Mouse (Mus musculus) forebrain, embryonic 16.5 days (tissue): ENCODE data around the gene Fanca. TPM values are rescaled to one million over a fixed set of nuclear protein-coding genes. Genes with fewer than 3 reads are reported as not detected.

Experiments used
- ATAC-seq: fragments of 200-750 bp; cut with Nextera tagmentation; 2 replicates; pipeline ENCODE4 v1.8.0; 2017; ENCODE audit warnings: mild to moderate bottlenecking, moderate library complexity
- H3K27ac ChIP-seq: fragments of 300-500 bp; sonication (generic); 2 replicates; pipeline ENCODE4 v1.5.1; 2014; ENCODE audit warnings: low read length, control low read depth
- H3K27me3 ChIP-seq: fragments of 300-500 bp; sonication (generic); replicated peaks from 2 replicates; pipeline ENCODE4 v1.6.1; 2014; ENCODE audit warnings: low read length; ENCODE audit not compliant: control insufficient read depth, insufficient read depth
- H3K36me3 ChIP-seq: fragments of 300-500 bp; sonication (generic); 2 replicates; pipeline ENCODE4 v1.6.1; 2014; ENCODE audit not compliant: control insufficient read depth, insufficient read depth
- H3K4me1 ChIP-seq: fragments of 300-500 bp; sonication (generic); replicated peaks from 2 replicates; pipeline ENCODE4 v1.6.1; 2014; ENCODE audit warnings: low read length; ENCODE audit not compliant: control insufficient read depth, insufficient read depth
- H3K4me2 ChIP-seq: fragments of 300-500 bp; sonication (generic); 2 replicates; pipeline ENCODE4 v1.6.1; 2014; ENCODE audit warnings: mild to moderate bottlenecking, low read length, control low read depth
- H3K4me3 ChIP-seq: fragments of 300-500 bp; sonication (generic); replicated peaks from 2 replicates; pipeline ENCODE4 v1.5.1; 2014; ENCODE audit warnings: mild to moderate bottlenecking, low read length, control low read depth
- H3K9ac ChIP-seq: fragments of 300-500 bp; sonication (generic); replicated peaks from 2 replicates; pipeline ENCODE4 v1.6.1; 2014; ENCODE audit warnings: low read depth, low read length, control low read depth
- H3K9me3 ChIP-seq: fragments of 300-500 bp; sonication (generic); 2 replicates; pipeline ENCODE4 v1.6.1; 2016; ENCODE audit warnings: low read length; ENCODE audit not compliant: control insufficient read depth
- WGBS: fragments of 180-500 bp; shearing (Covaris S2); extraction: QIAGEN DNeasy Blood & Tissue Kit; methylation state at CpG from one replicate; pipeline ENCODE4 v1.1.7; 2014; 5-methylcytosine and 5-hydroxymethylcytosine counted together
- polyA plus RNA-seq: library from polyadenylated mRNA; unstranded; fragments of >200 nt; fragmentation: Nextera tagmentation; extraction: Ambion mirVana; gene quantifications from 2 replicates; pipeline ENCODE4 v1.2.1, GENCODE M21; 2015

The Fanca gene
- polyA plus RNA-seq, 1 experiment from 2014 or later = 14.8 TPM

DNA sequence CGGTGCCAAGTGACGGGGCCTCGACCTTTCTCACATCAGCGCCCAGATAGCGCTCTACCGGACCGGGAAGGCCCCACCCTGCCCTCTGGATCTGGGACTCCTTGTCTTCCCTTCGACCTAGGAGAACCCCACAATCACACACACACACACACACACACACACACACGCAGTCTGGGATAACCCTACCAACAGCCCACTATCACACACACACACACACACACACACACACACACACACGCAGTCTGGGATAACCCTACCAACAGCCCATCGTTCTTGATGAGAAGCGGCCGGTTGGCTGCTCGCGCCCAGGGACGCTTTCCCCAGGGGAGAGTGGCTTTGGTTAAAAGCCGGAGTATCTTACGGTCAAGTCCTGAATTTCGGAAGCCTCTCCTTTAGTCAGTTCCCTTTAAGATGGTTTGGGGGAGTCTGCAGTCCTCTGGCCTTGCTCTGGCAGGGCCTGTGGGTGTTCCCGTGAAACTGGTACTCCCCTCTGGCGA lies 14.8 kb upstream of the Fanca start:
- H3K36me3 ChIP-seq = no peaks in the 10 kb centered on the region
- H3K4me3 ChIP-seq = peak overlapping the region; percentile 73
- no peaks in the 10 kb centered on the region for H3K9me3 ChIP-seq
- peak overlapping the region; percentile 79 for H3K4me2 ChIP-seq
- peak; percentile 27 for ATAC-seq
- peaks cover 12% of the 10 kb centered on the region for H3K4me1 ChIP-seq
- peak overlapping the region; percentile 93 for H3K9ac ChIP-seq
- no peaks in the 10 kb centered on the region for H3K27me3 ChIP-seq
- H3K27ac ChIP-seq = peak overlapping the region; percentile 84
- under 1% methylated on average over 20 of the region's 21 CpGs for WGBS

DNA sequence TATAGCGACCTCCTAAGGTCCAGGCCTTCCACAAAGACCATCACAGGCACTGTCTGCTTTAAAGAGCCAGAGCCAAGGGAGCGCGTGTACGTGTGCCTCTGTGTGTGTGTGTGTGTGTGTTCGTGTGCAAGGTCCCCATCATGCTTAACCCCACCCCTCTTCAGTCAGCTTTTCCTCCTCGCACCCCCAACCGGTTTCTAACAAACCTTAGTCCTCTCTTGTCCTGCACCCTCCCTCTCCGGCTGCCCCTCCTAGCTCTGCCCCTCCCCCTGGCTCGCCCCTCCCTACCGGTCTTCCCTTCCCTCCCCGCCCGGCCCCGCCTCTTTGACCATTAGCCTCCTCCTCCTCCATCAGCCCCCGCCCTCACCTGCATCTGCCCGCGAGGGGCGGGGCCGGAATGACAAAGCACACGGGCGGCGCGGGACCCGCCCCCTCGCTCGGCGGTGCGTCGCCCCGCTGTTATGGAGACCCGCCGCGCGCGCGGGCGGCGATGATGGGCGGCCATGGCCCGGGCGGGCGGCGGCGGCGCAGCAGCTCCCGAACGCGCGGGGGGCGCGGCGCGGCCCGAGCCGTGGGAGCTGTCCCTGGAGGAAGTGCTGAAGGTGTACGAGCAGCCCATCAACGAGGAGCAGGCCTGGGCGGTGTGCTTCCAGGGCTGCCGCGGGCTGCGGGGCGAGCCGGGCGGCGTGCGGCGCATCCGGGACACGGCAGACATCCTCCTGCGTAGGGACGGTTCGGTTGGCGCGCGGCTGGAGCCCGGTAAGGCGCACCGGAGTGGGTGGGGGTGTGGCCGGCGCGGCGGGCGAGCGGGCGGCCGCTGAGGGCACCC lies 14.1 kb upstream of the Fanca start, which contains the start of gene Spire2:
Spire2 (plus strand) TSS at position 452 of the 829 bp plus-strand sequence.
- Histone ChIP-seq H3K27me3 (no peaks in the 10 kb centered on the region), H3K27ac (peak within 1 kb of the TSS; percentile 84), H3K4me1 (peaks cover 12% of the 10 kb centered on the region), H3K9ac (peak within 1 kb of the TSS; percentile 93), H3K36me3 (no peaks in the 10 kb centered on the region), H3K4me3 (peak within 1 kb of the TSS; percentile 73), H3K4me2 (peak within 1 kb of the TSS; percentile 79), H3K9me3 (no peaks in the 10 kb centered on the region)
- peak; percentile 90 for ATAC-seq
- WGBS = under 1% methylated on average over 72 of the region's 85 CpGs

DNA sequence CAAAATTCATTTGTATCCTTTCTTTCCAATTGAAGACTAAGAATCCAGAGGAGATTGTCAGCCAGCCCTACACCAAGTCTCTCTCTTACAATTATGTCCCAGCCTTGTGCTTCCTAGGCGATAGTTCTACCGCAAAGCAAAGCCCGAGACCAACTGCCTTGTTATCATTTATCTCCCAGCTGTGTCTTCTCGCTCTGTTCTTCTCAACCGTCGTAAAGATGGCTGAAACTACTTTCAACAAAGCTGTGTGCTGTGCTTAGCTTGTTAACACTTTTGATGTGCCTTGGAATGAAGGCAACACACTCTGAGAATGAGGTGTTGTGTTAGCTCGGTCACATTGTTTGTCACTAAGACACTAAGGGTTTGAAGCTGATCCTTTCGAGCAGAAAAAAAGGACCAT lies 13.4 kb upstream of the Fanca start:
- Histone ChIP-seq H3K4me2 (peak overlapping the region; percentile 79), H3K27ac (peak overlapping the region; percentile 84), H3K27me3 (no peaks in the 10 kb centered on the region), H3K9ac (peak overlapping the region; percentile 93), H3K36me3 (no peaks in the 10 kb centered on the region), H3K9me3 (no peaks in the 10 kb centered on the region), H3K4me1 (peaks cover 12% of the 10 kb centered on the region), H3K4me3 (peak overlapping the region; percentile 73)
- ATAC-seq = no peak
- WGBS = 24% methylated on average over 8 of the region's 8 CpGs

DNA sequence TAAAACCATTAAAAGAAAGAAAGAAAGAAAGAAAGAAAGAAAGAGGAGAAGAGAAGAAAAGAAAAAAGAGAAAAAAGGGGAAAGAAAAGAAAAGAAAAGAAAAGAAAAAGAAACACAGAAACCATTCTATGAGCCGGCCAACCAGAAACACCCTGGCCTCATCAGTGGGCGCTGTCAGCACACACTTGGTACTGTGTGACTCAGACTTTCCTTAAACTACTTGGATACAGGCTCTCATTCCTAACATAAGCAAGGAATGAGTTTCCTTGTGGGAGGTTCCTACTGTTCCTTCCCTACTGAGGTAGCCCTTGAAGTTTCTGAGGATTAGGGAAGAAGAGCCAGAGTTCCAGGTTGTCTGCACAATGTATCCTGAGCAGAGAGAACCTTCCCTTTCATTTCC lies 12.9 kb upstream of the Fanca start:
- WGBS = 85% methylated on average over 2 of the region's 2 CpGs
- Histone ChIP-seq H3K4me3 (no peak overlapping the region; the same call in 1 of the 2 replicates), H3K4me1 (peaks cover 12% of the 10 kb centered on the region), H3K9me3 (no peaks in the 10 kb centered on the region), H3K27ac (peak overlapping the region; percentile 84), H3K4me2 (peak overlapping the region; percentile 79), H3K27me3 (no peaks in the 10 kb centered on the region), H3K36me3 (no peaks in the 10 kb centered on the region), H3K9ac (no peak overlapping the region)
- no peak for ATAC-seq

DNA sequence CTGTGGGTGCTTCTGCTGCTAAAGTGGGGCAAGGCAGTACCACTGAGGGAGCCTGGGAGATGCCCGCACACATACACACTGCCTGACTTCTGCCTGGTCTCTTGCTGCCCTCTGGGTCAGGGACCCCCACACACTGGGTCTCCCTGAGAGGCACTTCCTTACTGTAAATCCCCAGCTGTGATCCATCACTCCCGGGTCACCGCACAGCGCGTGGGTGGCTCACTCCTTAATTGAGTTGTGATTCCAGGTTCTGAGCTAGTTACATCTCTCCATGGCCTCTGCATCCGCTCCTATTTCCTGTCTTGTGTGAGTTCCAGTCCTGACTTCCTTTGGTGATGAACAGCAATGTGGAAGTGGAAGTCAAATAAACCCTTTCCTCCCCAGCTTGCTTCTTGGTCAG lies 12.3 kb upstream of the Fanca start:
- ATAC-seq = no peak
- Histone ChIP-seq H3K4me2 (no peak overlapping the region), H3K36me3 (no peaks in the 10 kb centered on the region), H3K4me1 (peaks cover 12% of the 10 kb centered on the region), H3K27me3 (no peaks in the 10 kb centered on the region), H3K9ac (no peak overlapping the region), H3K4me3 (no peak overlapping the region), H3K9me3 (no peaks in the 10 kb centered on the region), H3K27ac (no peak overlapping the region)
- 84% methylated on average over 6 of the region's 6 CpGs for WGBS

DNA sequence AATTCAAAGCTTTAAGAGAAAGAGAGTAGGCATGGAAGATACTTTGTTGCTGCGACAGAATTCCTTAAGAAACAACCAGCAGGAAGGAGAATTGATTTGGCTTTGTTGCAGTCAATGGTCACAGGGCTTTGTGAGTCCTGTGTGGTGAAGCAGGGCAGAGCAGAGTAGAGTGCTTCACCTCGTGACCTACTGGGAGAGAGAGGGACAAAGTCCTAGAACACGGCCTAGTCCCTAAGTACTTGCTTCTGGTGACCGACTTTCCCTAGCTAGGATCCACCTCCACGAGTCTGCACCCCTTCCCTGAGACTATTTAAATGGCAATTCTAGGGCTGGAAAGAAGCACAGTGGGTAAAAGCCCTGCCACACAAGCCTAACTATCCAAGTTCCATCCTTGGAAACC lies 11.6 kb upstream of the Fanca start:
- no peaks in the 10 kb centered on the region for H3K27me3 ChIP-seq
- H3K36me3 ChIP-seq = no peaks in the 10 kb centered on the region
- no peak overlapping the region for H3K9ac ChIP-seq
- no peak for ATAC-seq
- H3K9me3 ChIP-seq = no peaks in the 10 kb centered on the region
- no peak overlapping the region for H3K4me3 ChIP-seq
- H3K4me1 ChIP-seq = peaks cover 12% of the 10 kb centered on the region
- H3K27ac ChIP-seq = no peak overlapping the region
- no peak overlapping the region for H3K4me2 ChIP-seq
- 73% methylated on average over 5 of the region's 5 CpGs for WGBS

DNA sequence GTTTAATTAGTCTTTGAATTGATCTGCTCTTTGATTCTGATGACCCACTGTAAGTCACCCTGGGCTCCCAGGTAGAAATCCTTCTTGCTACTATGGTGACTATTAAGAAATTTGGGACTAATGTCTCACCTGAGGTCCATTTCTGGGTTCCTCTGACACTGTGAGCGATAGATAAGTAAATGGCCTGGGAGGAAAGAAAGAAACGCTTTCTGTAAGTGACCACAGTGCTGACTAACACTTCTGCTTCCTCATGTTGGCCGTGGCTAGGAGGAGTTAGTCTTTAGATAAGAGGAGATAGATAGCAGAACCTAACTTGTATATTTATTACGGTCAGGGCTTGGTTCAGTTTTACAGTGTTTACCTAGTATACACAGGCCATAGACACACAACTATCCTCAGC lies 11.0 kb upstream of the Fanca start:
- Histone ChIP-seq H3K4me1 (peaks cover 8% of the 10 kb centered on the region), H3K27me3 (no peaks in the 10 kb centered on the region), H3K9me3 (no peaks in the 10 kb centered on the region), H3K36me3 (no peaks in the 10 kb centered on the region), H3K4me3 (no peak overlapping the region), H3K27ac (no peak overlapping the region), H3K9ac (no peak overlapping the region), H3K4me2 (no peak overlapping the region)
- 93% methylated on average over 4 of the region's 4 CpGs for WGBS
- ATAC-seq = no peak

DNA sequence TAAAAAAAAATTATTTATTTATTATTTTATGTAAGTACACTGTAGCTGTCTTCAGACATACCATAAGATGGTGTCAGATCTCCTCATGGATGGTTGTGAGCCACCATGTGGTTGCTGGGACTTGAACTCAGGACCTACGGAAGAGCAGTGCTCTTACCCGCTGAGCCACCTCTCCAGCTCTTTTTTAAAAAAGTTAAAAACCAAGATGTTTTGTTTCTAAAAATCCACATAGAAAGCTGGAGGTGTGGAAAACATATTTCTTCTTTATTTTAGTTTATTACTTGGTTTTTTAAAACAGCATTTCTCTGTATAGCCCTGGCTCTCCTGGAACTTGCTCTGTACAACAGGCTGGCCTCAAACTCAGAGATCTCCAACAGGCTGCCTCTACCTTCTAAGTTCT lies 10.2 kb upstream of the Fanca start:
- ATAC-seq = no peak
- Histone ChIP-seq H3K4me1 (peaks cover 4% of the 10 kb centered on the region; the same call in 1 of the 2 replicates), H3K27ac (no peak overlapping the region), H3K4me3 (no peak overlapping the region), H3K4me2 (no peak overlapping the region), H3K9me3 (no peaks in the 10 kb centered on the region), H3K27me3 (no peaks in the 10 kb centered on the region), H3K36me3 (no peaks in the 10 kb centered on the region), H3K9ac (no peak overlapping the region)
- WGBS = 94% methylated on average over 2 of the region's 2 CpGs

DNA sequence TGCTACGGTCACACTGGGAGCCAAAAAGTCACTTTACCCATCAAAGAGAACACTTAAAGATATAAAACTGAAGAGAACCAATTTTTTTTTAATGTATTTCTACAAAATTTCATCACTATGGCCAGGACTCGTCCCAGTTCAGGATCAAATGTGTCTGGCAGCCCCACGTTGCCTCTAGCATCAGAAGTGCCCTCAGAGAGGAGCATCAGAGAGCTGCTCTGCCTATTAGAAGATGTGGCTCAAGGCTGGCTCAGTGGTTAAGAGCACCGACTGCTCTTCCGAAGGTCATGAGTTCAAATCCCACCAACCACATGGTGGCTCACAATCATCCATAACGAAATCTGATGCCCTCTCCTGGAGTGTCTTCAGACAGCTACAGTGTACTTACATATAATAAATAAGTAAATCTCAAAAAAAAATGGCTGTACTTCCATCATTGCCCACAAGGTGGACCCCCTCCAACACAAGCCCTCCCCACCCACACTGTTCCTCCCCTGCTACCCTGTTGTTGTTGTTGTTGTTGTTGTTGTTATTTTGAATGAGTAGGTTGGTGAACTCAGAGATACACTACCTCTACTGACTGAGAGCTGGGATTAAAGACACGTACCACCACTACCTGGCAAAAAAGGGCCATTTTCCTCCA lies 1.3 kb upstream of the Fanca start:
- Histone ChIP-seq H3K9ac (no peak overlapping the region), H3K4me2 (no peak overlapping the region), H3K27ac (no peak overlapping the region), H3K4me3 (no peak overlapping the region), H3K36me3 (no peaks in the 10 kb centered on the region), H3K4me1 (peaks cover 13% of the 10 kb centered on the region), H3K9me3 (no peaks in the 10 kb centered on the region), H3K27me3 (no peaks in the 10 kb centered on the region)
- WGBS = 41% methylated on average over 7 of the region's 7 CpGs
- ATAC-seq = 0 out of 2 replicates have a peak, but pooled peaks have one; percentile 1
